Mouse (Mus musculus): ENCODE results near the gene Fip1l1. TPM values are rescaled to one million over a fixed set of nuclear protein-coding genes. Genes with fewer than 3 reads are reported as not detected.
A peak's percentile ranks its signal among the peaks of the same experiment; 100 is the strongest.

Fip1l1 gene
- total RNA-seq (2021): 10 to 100 TPM; 66.2 to 67.4 TPM
- long read RNA-seq, experiment 1, full-length matches to known transcripts: 41 of 61 reads
- long read RNA-seq, experiment 1, partial matches to known transcripts: 1 of 61 reads
- long read RNA-seq, experiment 1, other reads (novel, unspliced or antisense): 19 of 61 reads
- long read RNA-seq, experiment 2, full-length matches to known transcripts: 23 of 44 reads
- long read RNA-seq, experiment 2, partial matches to known transcripts: 0 of 44 reads
- long read RNA-seq, experiment 2, other reads (novel, unspliced or antisense): 21 of 44 reads

DNA sequence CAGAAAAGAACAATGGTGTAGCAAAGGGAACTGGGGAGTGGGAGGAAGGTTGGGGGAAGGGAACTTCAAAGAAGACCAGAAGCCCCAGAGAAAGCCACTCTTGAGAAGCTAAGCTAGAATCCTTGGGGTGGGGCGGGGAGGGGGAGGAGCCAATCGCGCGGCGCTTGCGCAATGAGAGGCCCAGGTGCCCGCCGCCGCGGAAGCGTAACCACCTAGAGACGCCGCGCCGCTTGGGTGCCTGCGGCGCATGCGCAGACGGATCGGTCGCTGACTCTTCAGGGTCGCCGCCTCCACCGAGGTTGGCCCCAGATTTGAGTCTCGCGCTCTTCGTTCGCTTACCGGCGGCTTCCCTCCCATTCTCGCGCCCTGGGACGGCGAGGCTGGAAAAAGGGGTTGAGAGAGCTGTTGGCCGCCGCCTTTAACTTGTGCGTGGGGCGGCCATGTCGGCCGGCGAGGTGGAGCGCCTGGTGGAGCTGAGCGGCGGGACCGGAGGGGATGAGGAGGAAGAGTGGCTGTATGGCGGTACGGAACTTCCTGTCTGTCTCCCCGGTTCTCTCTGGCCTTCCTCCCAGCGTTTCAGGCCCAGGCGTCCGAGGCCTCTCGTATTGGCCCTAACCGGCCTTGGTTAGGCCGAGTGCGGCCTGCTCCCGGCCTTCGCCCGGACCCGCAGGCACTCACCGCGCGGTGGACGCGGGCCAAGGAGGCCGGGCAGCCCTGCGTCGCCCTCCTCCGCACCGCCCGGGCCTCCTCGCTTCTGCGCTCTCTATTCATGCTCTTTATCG, at the start of gene Fip1l1:
Gene Fip1l1, plus strand, starts transcription at position 210 of the 782 bp plus-strand sequence.
- peak; percentile 87 to 93 for DNase-seq (ENCODE audit: low spot score in 2 of 2)

DNA sequence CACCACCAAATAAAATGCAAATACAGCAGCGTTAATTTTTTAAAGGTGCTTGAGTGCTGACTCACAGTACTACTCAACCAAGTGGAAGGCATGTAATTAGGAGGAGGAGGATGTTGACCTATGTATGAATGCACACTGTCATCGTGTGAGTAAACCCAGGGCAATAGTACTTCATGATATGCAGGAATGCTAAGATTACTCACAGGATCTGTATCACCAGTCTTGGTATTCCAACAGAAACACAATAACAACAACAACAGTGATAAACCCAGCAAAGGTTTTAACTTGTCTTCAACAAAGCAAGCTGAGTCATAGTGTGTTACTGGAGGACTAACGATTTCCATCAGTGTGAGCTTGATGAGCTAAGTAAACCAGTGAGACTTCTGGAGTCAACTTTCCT, 42.5 kb upstream of the Fip1l1 start:
- DNase-seq (ENCODE audit: low spot score in 2 of 2): no peak

DNA sequence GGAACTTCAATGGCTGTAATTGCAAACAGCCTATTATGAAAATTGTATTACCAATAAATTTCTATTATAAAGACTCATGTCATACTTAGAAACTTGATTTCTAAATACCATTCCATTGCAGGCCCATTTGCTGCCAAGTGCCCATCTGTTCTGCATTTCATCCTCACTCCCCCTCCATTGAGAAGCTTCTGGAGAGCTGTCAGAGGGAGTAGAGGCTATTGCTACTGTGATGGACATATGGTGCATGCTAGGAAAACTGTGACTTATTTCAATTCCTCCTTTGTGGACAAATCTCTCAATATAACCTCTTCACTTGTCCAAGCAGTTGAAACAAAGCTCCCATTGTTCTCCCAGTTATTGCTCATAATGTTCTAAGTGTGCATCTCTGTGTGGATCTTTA, 23.6 kb upstream of the Fip1l1 start:
- DNase-seq (ENCODE audit: low spot score in 2 of 2): no peak

DNA sequence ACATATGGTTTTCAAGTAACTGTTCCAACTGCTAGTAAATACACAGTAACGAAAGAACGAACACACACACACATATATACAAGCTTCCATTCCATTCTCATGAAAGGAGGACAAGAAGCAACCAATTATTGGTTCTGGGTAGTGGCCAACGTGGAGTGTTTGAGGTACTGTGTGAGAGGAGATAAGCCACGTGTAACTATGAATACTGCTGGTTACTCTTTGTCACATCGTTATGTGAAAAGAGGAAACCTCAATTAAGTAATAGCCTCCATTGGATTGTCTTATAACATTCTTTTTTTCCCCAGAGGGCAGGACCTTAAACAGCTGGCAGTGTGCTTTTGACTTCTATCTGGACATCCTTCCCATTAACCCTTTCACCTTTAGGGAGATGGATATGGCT, 8.2 kb upstream of the Fip1l1 start:
- no peak for DNase-seq (ENCODE audit: low spot score in 2 of 2)

DNA sequence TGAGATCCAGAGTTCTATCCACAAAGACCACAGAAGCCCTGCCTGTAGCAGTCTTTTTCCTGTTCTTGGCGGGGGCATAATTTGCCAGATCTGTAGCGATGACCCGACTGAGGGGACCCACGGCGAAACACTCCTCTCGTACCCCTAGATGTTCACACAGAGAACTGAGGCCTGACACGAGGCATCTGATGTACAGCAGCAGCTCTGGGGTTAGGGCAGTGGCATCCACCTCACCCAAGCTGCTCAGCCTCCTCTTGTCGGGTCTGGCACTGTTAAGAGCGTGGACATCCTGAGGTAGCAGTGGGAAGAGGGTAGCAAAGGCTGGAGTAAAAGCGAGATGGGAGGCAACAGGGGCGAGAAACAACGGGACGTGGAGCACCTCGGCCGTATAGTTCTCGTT, 4.5 kb upstream of the Fip1l1 start:
- DNase-seq (ENCODE audit: low spot score in 2 of 2): no peak

DNA sequence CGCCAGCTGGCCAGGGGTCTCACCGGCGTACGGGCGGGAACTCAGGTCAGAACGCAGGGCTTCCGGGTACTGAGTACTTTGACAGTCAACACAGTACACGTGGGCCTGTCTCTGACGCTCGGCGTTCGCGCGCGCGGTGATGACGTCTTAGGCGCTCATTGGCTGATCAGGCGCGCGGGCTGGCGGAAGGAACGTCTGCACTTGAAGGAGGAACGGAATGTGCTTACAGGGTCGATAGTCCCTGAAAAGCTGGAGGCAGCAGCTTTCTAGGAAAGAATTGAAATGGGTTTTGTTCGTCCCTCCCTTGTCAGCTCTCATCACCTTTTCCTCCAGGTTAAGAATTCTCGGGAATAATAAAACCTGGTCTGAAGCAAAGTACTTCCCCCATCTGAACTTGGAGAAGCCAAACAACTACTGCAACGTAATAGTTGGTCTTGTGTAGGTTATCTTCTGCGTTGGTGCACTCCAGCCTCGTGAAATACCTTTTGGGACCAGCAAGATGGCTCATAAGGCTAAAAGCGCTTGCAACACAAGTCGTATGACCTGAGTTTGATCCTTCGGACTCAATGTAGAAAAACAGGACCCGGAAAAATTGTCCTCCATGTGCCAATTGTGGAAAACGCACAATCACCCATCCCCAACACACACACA, 3.5 kb upstream of the Fip1l1 start, which contains the start of gene Scfd2:
Gene Scfd2, minus strand, starts transcription at position 130 of the 651 bp plus-strand sequence.
- peak; percentile 97 to 99 for DNase-seq (ENCODE audit: low spot score in 2 of 2)

DNA sequence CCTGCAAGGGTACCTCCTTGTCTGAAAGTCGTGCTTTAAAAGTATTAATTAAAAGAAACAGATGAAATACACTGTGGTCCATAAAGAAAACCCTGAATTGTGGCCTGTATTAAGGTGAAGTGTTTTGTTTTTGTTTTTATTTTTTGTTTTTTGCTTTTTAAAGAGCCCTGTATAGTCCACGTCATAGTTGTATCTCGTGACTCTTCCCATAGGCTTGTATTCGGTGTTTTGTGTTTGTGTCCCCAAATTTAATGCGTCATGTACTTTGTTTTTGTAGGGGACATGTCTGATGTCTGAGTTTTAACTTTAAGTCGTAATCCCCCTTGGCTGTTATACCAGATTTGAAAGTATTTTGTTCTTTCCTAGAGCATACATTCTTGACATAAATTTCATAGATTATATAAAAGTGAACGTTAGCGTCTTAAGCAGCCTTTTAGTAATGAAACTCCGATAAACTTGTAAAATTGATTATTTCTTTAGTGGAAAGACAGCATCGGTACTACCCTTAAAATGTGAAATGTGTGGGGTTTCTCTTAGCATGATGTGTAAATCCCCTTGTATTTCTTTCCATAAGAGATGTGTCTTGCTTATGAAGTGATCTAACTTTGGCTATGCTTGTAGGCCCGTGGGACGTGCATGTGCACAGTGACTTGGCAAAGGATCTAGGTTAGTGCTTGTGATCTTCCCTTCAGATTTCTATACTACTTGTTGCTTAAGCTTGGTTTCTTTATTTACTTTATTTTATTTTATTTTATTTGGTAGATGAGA, 1.1 kb downstream of the Fip1l1 start:
- no peak for DNase-seq (ENCODE audit: low spot score in 2 of 2)

DNA sequence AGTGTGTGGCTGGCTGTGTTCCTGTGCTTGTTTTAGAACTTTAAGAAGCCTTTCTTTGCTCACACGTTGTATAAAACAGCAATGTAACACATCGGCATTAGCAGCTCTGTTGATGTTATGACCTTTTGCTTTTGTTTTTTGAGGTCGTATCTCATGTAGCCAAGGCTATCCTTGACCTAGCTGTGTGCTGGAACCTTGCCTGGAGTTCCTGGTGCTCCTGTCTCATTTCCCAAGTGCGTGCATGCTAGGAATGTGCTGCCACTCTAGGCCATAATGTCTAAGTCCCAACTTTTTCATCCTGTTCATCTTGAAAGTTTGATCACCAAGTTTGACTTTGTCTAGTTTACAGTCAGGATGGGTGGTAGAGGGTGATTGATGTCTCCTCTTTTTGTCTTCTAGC, 10.4 kb downstream of the Fip1l1 start:
- DNase-seq (ENCODE audit: low spot score in 2 of 2): no peak

DNA sequence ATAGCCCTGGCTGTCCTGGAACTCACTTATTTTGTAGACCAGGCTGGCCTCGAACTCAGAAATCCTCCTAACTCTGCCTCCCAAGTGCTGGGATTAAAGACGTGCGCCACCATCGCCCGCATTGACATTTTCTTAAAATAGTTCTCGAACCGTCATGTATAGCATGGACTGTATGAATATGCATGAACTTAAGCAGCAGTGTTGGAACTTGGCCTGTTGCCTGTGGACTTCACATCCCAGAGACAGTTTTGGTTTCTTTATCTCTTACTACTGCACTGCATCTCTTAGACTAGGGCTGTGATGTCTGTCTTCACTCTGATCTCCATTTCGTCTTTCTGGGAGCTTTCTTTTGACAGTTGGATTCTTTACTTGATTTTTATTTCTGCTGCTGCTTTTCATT, 14.3 kb downstream of the Fip1l1 start:
- peak in 1 of 2 experiments; percentile 45 for DNase-seq (ENCODE audit: low spot score in 2 of 2)

DNA sequence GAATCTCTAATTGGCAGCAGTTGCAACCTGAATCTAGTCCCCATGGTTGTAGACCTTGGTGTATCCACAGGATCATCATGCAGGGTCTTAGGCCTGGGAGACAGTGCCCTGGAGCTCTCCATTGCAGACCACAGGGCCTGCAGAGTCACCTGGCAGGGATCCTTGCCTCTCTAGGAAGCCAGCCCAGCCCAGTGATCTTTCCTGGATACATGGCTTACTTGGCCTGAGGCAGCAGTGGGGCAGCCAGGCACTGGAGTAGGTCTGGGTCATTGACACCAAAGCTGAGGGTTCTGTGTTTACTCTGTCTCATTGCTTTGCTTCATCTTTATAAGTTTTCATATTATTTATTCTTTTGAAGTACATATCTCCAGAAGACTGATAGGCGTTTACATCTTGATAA, 25.9 kb downstream of the Fip1l1 start:
- no peak for DNase-seq (ENCODE audit: low spot score in 2 of 2)

DNA sequence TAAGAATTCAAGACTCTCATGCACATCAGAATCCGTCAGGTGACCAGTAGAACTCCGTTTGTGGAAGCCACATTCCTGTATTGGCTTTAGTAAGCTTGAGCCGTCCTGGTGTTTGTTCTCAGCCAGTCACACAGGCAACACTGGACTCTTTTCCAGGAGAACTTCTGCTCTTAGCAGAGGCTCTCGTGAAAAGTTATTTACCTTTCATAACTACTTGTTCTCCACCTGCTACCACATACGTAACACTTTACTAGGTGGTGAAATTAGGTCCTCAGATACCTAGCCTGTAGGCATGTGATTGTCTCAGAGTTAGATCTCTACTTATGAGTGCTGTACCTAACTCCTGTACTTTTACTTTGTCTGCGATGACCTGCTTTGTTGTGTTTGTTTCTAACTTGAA, 36.5 kb downstream of the Fip1l1 start:
- DNase-seq (ENCODE audit: low spot score in 2 of 2): no peak

DNA sequence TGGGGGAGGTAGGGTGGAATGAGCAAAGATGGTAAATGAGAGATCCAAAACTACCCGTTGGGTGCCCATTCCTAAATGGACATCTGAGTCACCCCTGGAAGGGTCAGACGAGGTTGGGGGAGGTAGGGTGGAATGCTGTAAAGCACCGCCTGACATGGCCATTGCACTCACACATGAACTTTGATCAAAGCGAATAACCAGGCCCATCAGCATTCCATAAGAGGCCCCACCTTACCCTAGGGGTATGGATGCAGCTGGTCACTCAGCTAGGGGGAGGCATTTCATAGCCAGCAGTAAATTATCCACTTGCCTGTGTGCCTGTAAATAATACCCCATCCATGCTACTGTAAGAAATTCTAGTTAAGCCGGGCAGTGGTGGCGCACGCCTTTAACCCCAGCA, 53.9 kb downstream of the Fip1l1 start:
- no peak for DNase-seq (ENCODE audit: low spot score in 2 of 2)

DNA sequence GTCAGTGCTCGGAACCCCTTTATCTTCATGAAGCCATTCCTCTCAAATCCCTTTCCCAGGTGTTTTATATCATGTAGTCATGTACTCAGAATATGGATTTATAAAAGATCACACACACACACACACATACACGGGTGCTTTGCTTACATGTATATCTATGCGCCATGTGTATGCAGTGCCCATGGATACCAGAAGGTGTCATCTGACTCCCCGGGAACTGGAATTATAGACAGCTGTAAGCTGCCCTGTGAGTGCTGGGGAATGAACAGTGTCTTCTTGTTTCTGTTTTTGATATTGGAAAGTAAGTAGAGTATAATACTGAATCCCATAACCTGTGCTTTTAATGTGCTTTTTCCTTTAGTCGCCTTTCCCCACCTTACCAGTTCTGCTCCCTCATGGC, 56.2 kb downstream of the Fip1l1 start:
- no peak for DNase-seq (ENCODE audit: low spot score in 2 of 2)

DNA sequence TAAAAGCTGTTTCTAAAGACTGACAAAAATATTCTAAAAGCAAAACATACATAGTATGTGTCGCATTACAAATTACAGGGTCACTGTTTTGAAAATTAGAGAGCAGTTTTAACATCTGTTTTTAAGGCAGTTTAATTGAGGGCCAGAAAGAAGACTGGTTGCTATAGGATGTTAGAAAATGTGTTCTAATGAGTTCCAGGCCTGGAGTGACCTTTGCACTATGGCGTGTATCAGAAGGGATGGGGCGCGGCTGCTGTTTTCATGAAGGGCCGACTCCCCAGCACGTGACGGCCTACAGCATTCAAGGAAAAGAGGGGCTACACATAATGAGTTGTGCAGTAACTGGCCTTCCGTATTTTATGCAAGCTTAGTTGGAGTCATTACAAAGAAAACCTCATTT, 57.9 kb downstream of the Fip1l1 start:
- DNase-seq (ENCODE audit: low spot score in 2 of 2): no peak

DNA sequence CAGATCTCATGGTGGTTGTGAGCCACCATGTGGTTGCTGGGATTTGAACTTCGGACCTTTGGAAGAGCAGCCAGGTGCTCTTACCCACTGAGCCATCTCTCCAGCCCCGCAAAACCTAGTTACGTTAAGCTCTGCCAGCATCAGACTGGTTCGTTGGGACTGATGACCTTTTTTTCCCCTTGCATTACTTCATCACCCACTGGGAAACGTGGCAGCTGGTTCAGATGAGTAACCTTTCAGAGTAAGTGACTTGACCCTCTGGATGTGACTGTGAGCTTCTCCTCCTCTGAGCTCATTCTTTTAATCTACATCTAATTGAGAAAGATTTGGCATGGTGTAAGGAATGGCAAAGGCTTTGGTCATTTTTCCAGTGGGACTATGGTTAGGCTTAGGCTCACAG, 64.8 kb downstream of the Fip1l1 start:
- no peak for DNase-seq (ENCODE audit: low spot score in 2 of 2)

DNA sequence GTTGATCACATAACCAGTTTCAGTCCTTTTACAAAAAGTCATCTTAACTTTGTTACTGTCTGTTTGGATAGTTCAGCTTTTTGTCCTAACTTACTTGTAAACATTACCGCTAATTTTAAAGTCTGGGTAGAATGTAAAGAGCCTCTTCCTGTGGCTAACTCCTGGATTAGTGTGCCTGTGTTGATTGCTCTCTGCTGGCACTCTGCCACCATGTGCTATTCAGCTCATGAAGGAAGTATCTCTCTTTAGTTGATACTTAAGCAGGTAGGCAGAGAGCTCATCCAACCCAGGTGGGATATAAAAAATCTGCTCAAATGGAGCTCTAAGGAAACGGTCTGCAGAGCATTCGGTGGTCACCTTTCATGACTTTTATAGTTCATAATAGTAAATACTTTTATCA, 65.9 kb downstream of the Fip1l1 start:
- DNase-seq (ENCODE audit: low spot score in 2 of 2): no peak

DNA sequence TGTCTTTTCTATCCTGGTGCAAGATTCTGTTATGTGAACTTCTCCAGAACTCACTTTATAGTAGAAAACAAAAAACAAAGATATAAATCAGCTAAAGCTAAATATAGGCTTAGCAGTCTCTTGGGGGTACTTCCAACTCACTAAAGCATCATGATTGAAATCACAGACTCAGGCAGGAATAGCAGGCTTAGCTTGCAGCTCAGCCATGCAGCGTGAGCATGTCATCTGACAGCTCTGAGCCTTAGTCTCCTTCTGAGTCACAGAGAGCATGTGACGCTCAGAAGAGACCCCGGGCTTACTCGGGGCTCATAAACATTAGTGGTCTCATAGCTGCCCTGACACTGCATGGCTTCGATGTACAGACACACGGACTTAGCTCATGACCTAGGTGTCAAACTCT, 66.7 kb downstream of the Fip1l1 start:
- no peak for DNase-seq (ENCODE audit: low spot score in 2 of 2)

DNA sequence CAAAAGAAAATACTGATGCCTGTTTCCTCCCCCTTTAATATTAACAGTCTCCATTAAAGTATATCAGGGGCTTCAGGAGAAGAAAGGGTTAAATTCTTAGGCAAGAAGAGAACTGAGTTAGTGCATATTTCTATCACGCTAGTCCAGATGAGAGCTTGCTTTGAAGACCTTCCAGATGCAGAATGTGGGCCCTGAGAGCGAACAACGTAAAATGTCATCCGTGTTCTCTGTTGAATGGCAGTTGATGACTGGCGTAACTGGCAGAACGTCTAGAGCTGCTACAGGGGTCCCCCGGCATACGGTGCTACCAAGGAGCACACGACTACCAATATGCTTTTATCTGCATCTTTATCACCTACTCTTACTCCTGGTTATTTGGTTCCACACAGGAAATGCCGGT, 67.1 kb downstream of the Fip1l1 start:
- DNase-seq (ENCODE audit: low spot score in 2 of 2): no peak

DNA sequence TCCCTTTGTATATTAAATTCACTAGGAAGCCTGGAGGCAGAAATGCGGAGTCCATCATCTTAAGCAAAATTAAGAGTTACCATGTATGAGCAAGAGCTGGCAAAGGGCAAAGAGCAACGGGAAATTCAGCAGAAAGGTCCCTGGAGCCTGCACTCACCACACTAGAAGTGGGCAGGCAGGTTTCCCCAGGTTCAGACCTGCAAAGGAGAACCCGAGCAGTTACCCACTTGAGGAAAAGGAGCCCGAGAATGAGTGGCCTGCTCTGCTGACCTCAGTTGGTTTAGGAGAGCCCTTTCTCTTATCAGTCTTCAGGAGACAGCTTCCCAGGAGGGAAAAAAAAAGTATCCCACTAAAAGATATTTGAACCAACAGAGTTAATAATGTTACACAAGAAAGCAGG, 68.1 kb downstream of the Fip1l1 start:
- DNase-seq (ENCODE audit: low spot score in 2 of 2): no peak

DNA sequence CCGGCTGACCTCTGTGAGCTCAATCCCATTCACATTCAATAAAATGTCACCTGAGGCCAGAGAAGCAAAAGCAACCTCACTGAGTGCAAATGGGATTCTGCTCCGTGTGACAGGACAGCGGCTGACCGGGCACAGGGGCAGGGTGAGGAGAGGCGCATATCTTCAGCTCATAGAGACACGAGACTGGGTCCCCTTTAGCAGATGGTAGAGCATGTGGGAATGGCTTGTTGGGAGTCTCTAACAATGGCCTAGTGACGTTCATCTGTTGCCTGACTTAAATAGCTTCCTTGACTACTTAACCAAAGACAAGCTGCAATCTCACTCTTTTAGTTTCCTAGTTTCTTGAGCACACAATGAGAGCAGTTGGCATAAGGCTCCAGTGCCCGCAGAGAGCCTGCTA, 71.0 kb downstream of the Fip1l1 start:
- no peak for DNase-seq (ENCODE audit: low spot score in 2 of 2)

DNA sequence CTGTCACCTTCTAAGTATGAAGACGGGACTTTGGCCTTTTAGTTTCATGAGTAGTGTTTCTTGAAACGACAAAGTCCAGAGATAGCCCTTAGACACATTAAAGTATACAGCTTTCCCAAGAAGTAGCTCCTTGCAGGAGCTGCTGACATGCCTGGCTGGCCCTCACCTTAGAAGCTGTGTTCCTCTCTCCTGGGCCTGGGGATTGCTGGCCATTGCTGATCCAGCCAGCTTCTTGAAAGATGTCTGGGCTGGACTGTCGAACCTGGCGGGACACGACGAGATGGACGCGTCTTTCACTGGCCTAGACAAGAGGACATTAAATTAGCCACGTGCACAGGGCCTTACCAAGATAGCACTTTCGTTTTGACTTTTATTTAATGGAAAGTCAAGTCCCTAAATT, 75.3 kb downstream of the Fip1l1 start:
- no peak for DNase-seq (ENCODE audit: low spot score in 2 of 2)

DNA sequence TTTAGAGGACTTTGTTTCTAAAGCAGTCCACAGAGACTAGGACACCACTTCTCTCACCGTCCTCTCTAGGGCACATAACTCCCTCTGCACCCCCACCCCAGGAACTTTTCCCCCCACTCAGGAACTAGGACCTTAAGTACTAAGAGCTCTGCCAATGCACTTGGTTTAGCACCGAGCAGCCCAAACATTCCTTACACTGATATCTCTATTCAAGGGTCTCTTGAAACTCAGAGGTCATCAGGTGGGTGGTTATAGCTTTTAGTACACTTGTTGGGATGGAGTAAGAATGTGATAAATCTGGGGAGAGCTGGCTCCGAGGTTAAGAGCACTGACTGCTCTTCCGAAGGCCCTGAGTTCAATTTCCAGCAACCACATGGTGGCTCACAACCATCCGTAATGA, 77.5 kb downstream of the Fip1l1 start:
- no peak for DNase-seq (ENCODE audit: low spot score in 2 of 2)
